Mouse (Mus musculus) layer of hippocampus, postnatal 14 days (tissue): ENCODE measurements around the gene Tfcp2. TPM values are rescaled to one million over a fixed set of nuclear protein-coding genes. Genes with fewer than 3 reads are reported as not detected.

Experiments
- DNase-seq, 2 experiments: peaks; one replicate each; pipeline ENCODE4 v3.0.0; 2021 to 2022; ENCODE audit warnings: low spot score in 2 of 2, mixed read lengths in 1 of 2
- long read RNA-seq, 2 experiments: library from polyadenylated mRNA; stranded (forward); transcript quantifications; one replicate each; pipeline ENCODE4 v2.0.0; 2021
- total RNA-seq, 2 experiments: library from RNA; stranded (reverse); gene quantifications; 2 replicates each; pipeline ENCODE4 v1.2.3; 2021

The Tfcp2 gene
- total RNA-seq: 10 to 100 TPM; 31.1 to 31.6 TPM
- long read RNA-seq, experiment 1, partial matches to known transcripts: 7 of 17 reads
- long read RNA-seq, experiment 1, other reads (novel, unspliced or antisense): 8 of 17 reads
- long read RNA-seq, experiment 2, transcript Tfcp2-204 (16 exons, 3,302 nt): major isoform, 5 of 25 reads
- long read RNA-seq, experiment 2, partial matches to known transcripts: 8 of 25 reads
- long read RNA-seq, experiment 2, other reads (novel, unspliced or antisense): 11 of 25 reads

- DNase-seq: peak; percentile 98 to 99
Observed at GRCm38 (mm10) chr15:100551326-100552307, at the start of gene Tfcp2. Tfcp2 (minus strand) TSS chr15:100552008.

- no peak for DNase-seq
Observed at GRCm38 (mm10) chr15:100600696-100601272, 49.0 kb upstream of the Tfcp2 start.

- peak; percentile 74 for DNase-seq
Observed at GRCm38 (mm10) chr15:100600047-100600695, 48.4 kb upstream of the Tfcp2 start.

GRCm38 (mm10) chr15:100599276-100600046 is 47.7 kb upstream of the Tfcp2 start, which contains the start of gene Pou6f1:
Pou6f1 (minus strand) TSS chr15:100599984.
- DNase-seq: peak; percentile 34 to 37

GRCm38 (mm10) chr15:100598883-100599275 is 47.1 kb upstream of the Tfcp2 start:
- DNase-seq: peak in 1 of 2 experiments; percentile 31

- DNase-seq: no peak
Observed at GRCm38 (mm10) chr15:100598287-100598882, 46.6 kb upstream of the Tfcp2 start.

GRCm38 (mm10) chr15:100592817-100593216 is 41.0 kb upstream of the Tfcp2 start:
- DNase-seq: no peak

- no peak for DNase-seq
Observed at GRCm38 (mm10) chr15:100590436-100590835, 38.6 kb upstream of the Tfcp2 start.

- DNase-seq: no peak
Observed at GRCm38 (mm10) chr15:100588297-100588696, 36.5 kb upstream of the Tfcp2 start.

GRCm38 (mm10) chr15:100587166-100587565 is 35.4 kb upstream of the Tfcp2 start:
- no peak for DNase-seq

- DNase-seq: no peak
Observed at GRCm38 (mm10) chr15:100585931-100586330, 34.1 kb upstream of the Tfcp2 start.

GRCm38 (mm10) chr15:100580108-100580507 is 28.3 kb upstream of the Tfcp2 start:
- no peak for DNase-seq

- DNase-seq: no peak
Observed at GRCm38 (mm10) chr15:100577972-100578371, 26.2 kb upstream of the Tfcp2 start.

- DNase-seq: no peak
Observed at GRCm38 (mm10) chr15:100576810-100577209, 25.0 kb upstream of the Tfcp2 start.

- DNase-seq: no peak
Observed at GRCm38 (mm10) chr15:100576392-100576791, 24.6 kb upstream of the Tfcp2 start.

GRCm38 (mm10) chr15:100575366-100575765 is 23.6 kb upstream of the Tfcp2 start:
- no peak for DNase-seq

- DNase-seq: no peak
Observed at GRCm38 (mm10) chr15:100574378-100574777, 22.6 kb upstream of the Tfcp2 start.

- no peak for DNase-seq
Observed at GRCm38 (mm10) chr15:100573946-100574345, 22.1 kb upstream of the Tfcp2 start.

- no peak for DNase-seq
Observed at GRCm38 (mm10) chr15:100569239-100569638, 17.4 kb upstream of the Tfcp2 start.

GRCm38 (mm10) chr15:100566531-100566930 is 14.7 kb upstream of the Tfcp2 start:
- no peak for DNase-seq
